Mouse (Mus musculus) liver, postnatal 0 days (tissue): ENCODE measurements around the gene Defa31.
"Not testable (repeated sequence)": the region's sequence is repeated elsewhere in the genome, so short reads cannot be mapped to it uniquely, and the experiment has no call there.

ENCODE experiments used
- CTCF ChIP-seq: sonication (generic); IDR thresholded peaks from 2 replicates; pipeline ENCODE4 v1.5.1; 2016; ENCODE audit warnings: antibody characterized with exemption, low read depth
- EP300 ChIP-seq: IDR thresholded peaks from 2 replicates; pipeline ENCODE4 v1.6.1; 2016; ENCODE audit warnings: antibody characterized with exemption, low read depth, mild to moderate bottlenecking

- TF ChIP-seq CTCF, EP300: not testable (repeated sequence)
These were observed at the start of gene Defa31 for GRCm38 (mm10) chr8:21191314-21191713.
